Mouse (Mus musculus): Measurements from ENCODE around the gene Setd7. TPM values are rescaled to one million over a fixed set of nuclear protein-coding genes. Genes with fewer than 3 reads are reported as not detected.
A peak's percentile ranks its signal among the peaks of the same experiment; 100 is the strongest.
"Not testable (repeated sequence)": the region's sequence is repeated elsewhere in the genome, so short reads cannot be mapped to it uniquely, and the experiment has no call there.

The Setd7 gene
- polyA plus RNA-seq, 1 experiment from 2014 or later = 2.1 TPM

- H3K27ac ChIP-seq (ENCODE audit: low read length) = no peak overlapping the region
- no peaks in the 10 kb centered on the region for H3K27me3 ChIP-seq (replicated peaks; ENCODE audit: insufficient read depth, low read length)
- peak; percentile 38 for ATAC-seq
These were observed 35.9 kb upstream of the Setd7 start for GRCm38 (mm10) chr3:51596538-51596937.

GRCm38 (mm10) chr3:51593506-51593905 lies 32.8 kb upstream of the Setd7 start:
- H3K9me3 ChIP-seq (ENCODE audit: low read length) = no peaks in the 10 kb centered on the region
- no peaks in the 10 kb centered on the region for H3K4me1 ChIP-seq (ENCODE audit: insufficient read depth, low read depth, low read length)
- no peak overlapping the region for H3K9ac ChIP-seq (replicated peaks; ENCODE audit: low read depth)
- H3K27ac ChIP-seq (ENCODE audit: low read length) = no peak overlapping the region
- no peak for ATAC-seq
- H3K36me3 ChIP-seq (ENCODE audit: insufficient read depth, low read length) = no peaks in the 10 kb centered on the region
- no peak overlapping the region for H3K4me3 ChIP-seq (ENCODE audit: low read depth, low read length)
- DNase-seq (ENCODE audit: low spot score) = no peak
- TF ChIP-seq EP300 (IDR thresholded peaks at IDR 0.05) = no peak
- TF ChIP-seq CTCF (IDR thresholded peaks at IDR 0.05) = no peak
- WGBS = 55% methylated on average over 1 of the region's 1 CpGs
- no peak overlapping the region for H3K4me2 ChIP-seq (replicated peaks; ENCODE audit: low read depth, low read length)
- H3K27me3 ChIP-seq (replicated peaks; ENCODE audit: insufficient read depth, low read length) = no peaks in the 10 kb centered on the region

More at GRCm38 (mm10) chr3:51596538-51596937, 35.9 kb upstream of the Setd7 start:
- Histone ChIP-seq H3K36me3 (ENCODE audit: insufficient read depth, low read length) (no peaks in the 10 kb centered on the region), H3K4me1 (ENCODE audit: insufficient read depth, low read depth, low read length) (no peaks in the 10 kb centered on the region), H3K4me2 (replicated peaks; ENCODE audit: low read depth, low read length) (no peak overlapping the region), H3K9ac (replicated peaks; ENCODE audit: low read depth) (no peak overlapping the region), H3K4me3 (ENCODE audit: low read depth, low read length) (no peak overlapping the region), H3K9me3 (ENCODE audit: low read length) (no peaks in the 10 kb centered on the region)
- 70% methylated on average over 2 of the region's 2 CpGs for WGBS
- no peak for TF ChIP-seq EP300 (IDR thresholded peaks at IDR 0.05)
- TF ChIP-seq CTCF (IDR thresholded peaks at IDR 0.05) = no peak
- DNase-seq (ENCODE audit: low spot score) = peak; percentile 18

- H3K27ac ChIP-seq (ENCODE audit: low read length) = no peak overlapping the region
- no peaks in the 10 kb centered on the region for H3K4me1 ChIP-seq (ENCODE audit: insufficient read depth, low read depth, low read length)
- DNase-seq (ENCODE audit: low spot score) = no peak
- no peak overlapping the region for H3K4me2 ChIP-seq (replicated peaks; ENCODE audit: low read depth, low read length)
- H3K27me3 ChIP-seq (replicated peaks; ENCODE audit: insufficient read depth, low read length) = no peaks in the 10 kb centered on the region
- no peaks in the 10 kb centered on the region for H3K9me3 ChIP-seq (ENCODE audit: low read length)
- H3K9ac ChIP-seq (replicated peaks; ENCODE audit: low read depth) = no peak overlapping the region
- no peak for TF ChIP-seq EP300 (IDR thresholded peaks at IDR 0.05)
- no peak for TF ChIP-seq CTCF (IDR thresholded peaks at IDR 0.05)
- no peaks in the 10 kb centered on the region for H3K36me3 ChIP-seq (ENCODE audit: insufficient read depth, low read length)
- no peak overlapping the region for H3K4me3 ChIP-seq (ENCODE audit: low read depth, low read length)
- 93% methylated on average over 6 of the region's 6 CpGs for WGBS
- no peak for ATAC-seq
These were observed 30.9 kb upstream of the Setd7 start for GRCm38 (mm10) chr3:51591591-51591990.

GRCm38 (mm10) chr3:51590207-51590892 lies 29.7 kb upstream of the Setd7 start:
- no peaks in the 10 kb centered on the region for H3K9me3 ChIP-seq (ENCODE audit: low read length)
- H3K27ac ChIP-seq (ENCODE audit: low read length) = no peak overlapping the region
- DNase-seq (ENCODE audit: low spot score) (no peak), ATAC-seq (no peak)
- no peak overlapping the region for H3K9ac ChIP-seq (replicated peaks; ENCODE audit: low read depth)
- H3K36me3 ChIP-seq (ENCODE audit: insufficient read depth, low read length) = no peaks in the 10 kb centered on the region
- H3K4me1 ChIP-seq (ENCODE audit: insufficient read depth, low read depth, low read length) = no peaks in the 10 kb centered on the region
- H3K27me3 ChIP-seq (replicated peaks; ENCODE audit: insufficient read depth, low read length) = no peaks in the 10 kb centered on the region
- WGBS = 47% methylated on average over 15 of the region's 15 CpGs
- no peak overlapping the region for H3K4me3 ChIP-seq (ENCODE audit: low read depth, low read length)
- TF ChIP-seq EP300 (IDR thresholded peaks at IDR 0.05) (no peak), CTCF (IDR thresholded peaks at IDR 0.05) (no peak)
- no peak overlapping the region for H3K4me2 ChIP-seq (replicated peaks; ENCODE audit: low read depth, low read length)

- Histone ChIP-seq H3K4me3 (ENCODE audit: low read depth, low read length) (no peak overlapping the region), H3K4me1 (ENCODE audit: insufficient read depth, low read depth, low read length) (no peaks in the 10 kb centered on the region), H3K9me3 (ENCODE audit: low read length) (no peaks in the 10 kb centered on the region), H3K27me3 (replicated peaks; ENCODE audit: insufficient read depth, low read length) (no peaks in the 10 kb centered on the region), H3K27ac (ENCODE audit: low read length) (no peak overlapping the region), H3K9ac (replicated peaks; ENCODE audit: low read depth) (no peak overlapping the region), H3K4me2 (replicated peaks; ENCODE audit: low read depth, low read length) (no peak overlapping the region), H3K36me3 (ENCODE audit: insufficient read depth, low read length) (no peaks in the 10 kb centered on the region)
- ATAC-seq = no peak
- TF ChIP-seq CTCF (IDR thresholded peaks at IDR 0.05) (peak; percentile 54), EP300 (IDR thresholded peaks at IDR 0.05) (no peak)
- 43% methylated on average over 7 of the region's 7 CpGs for WGBS
- DNase-seq (ENCODE audit: low spot score) = no peak
These were observed 27.1 kb upstream of the Setd7 start for GRCm38 (mm10) chr3:51587697-51588262.

GRCm38 (mm10) chr3:51583574-51584391 lies 23.1 kb upstream of the Setd7 start:
- TF ChIP-seq CTCF (IDR thresholded peaks at IDR 0.05) (peak; percentile 89), EP300 (IDR thresholded peaks at IDR 0.05) (no peak)
- no peaks in the 10 kb centered on the region for H3K4me1 ChIP-seq (ENCODE audit: insufficient read depth, low read depth, low read length)
- H3K9me3 ChIP-seq (ENCODE audit: low read length) = no peaks in the 10 kb centered on the region
- H3K27ac ChIP-seq (ENCODE audit: low read length) = no peak overlapping the region
- H3K4me3 ChIP-seq (ENCODE audit: low read depth, low read length) = no peak overlapping the region
- no peaks in the 10 kb centered on the region for H3K27me3 ChIP-seq (replicated peaks; ENCODE audit: insufficient read depth, low read length)
- no peaks in the 10 kb centered on the region for H3K36me3 ChIP-seq (ENCODE audit: insufficient read depth, low read length)
- 23% methylated on average over 18 of the region's 18 CpGs for WGBS
- H3K9ac ChIP-seq (replicated peaks; ENCODE audit: low read depth) = no peak overlapping the region
- H3K4me2 ChIP-seq (replicated peaks; ENCODE audit: low read depth, low read length) = peak overlapping the region; percentile 8; the same call in 1 of the 2 replicates
- peak; percentile 83 for DNase-seq (ENCODE audit: low spot score)
- ATAC-seq = peak; percentile 86

GRCm38 (mm10) chr3:51579243-51579642 lies 18.6 kb upstream of the Setd7 start:
- H3K4me2 ChIP-seq (replicated peaks; ENCODE audit: low read depth, low read length); ATAC-seq; H3K36me3 ChIP-seq (ENCODE audit: insufficient read depth, low read length); H3K9me3 ChIP-seq (ENCODE audit: low read length); H3K27me3 ChIP-seq (replicated peaks; ENCODE audit: insufficient read depth, low read length); DNase-seq (ENCODE audit: low spot score); H3K27ac ChIP-seq (ENCODE audit: low read length); H3K4me3 ChIP-seq (ENCODE audit: low read depth, low read length); H3K4me1 ChIP-seq (ENCODE audit: insufficient read depth, low read depth, low read length); H3K9ac ChIP-seq (replicated peaks; ENCODE audit: low read depth): not testable (repeated sequence)
- WGBS = 67% methylated on average over 4 of the region's 4 CpGs

Measured in lung, postnatal 0 days (tissue).